Mouse (Mus musculus) testis, adult 2 months (tissue): Measurements from ENCODE around the gene Tbc1d10a. TPM values are rescaled to one million over a fixed set of nuclear protein-coding genes. Genes with fewer than 3 reads are reported as not detected.

Experiments used
- H3K27ac ChIP-seq: fragments of 200-500 bp; 2 replicates; pipeline ENCODE4 v1.5.1; 2012; ENCODE audit warnings: low read depth, low read length; ENCODE audit not compliant: control insufficient read depth, insufficient read depth
- H3K27me3 ChIP-seq: fragments of 200-500 bp; 2 replicates; pipeline ENCODE4 v1.6.1; 2012; ENCODE audit warnings: mild to moderate bottlenecking, low read length, moderate library complexity; ENCODE audit not compliant: control insufficient read depth, insufficient read depth
- H3K36me3 ChIP-seq: fragments of 200-500 bp; 2 replicates; pipeline ENCODE4 v1.6.1; 2012; ENCODE audit warnings: mild to moderate bottlenecking, low read length; ENCODE audit not compliant: control insufficient read depth, insufficient read depth
- H3K4me1 ChIP-seq: fragments of 200-500 bp; 2 replicates; pipeline ENCODE4 v1.6.1; 2012; ENCODE audit warnings: low read length; ENCODE audit not compliant: control insufficient read depth, insufficient read depth
- H3K4me3 ChIP-seq: fragments of 200-500 bp; 2 replicates; pipeline ENCODE4 v1.5.1; 2012; ENCODE audit warnings: low read depth, mild to moderate bottlenecking, low read length, moderate library complexity, mixed read lengths; ENCODE audit not compliant: control insufficient read depth
- CTCF ChIP-seq: fragments of 200-500 bp; IDR thresholded peaks from 2 replicates; pipeline ENCODE4 v1.5.1; 2012; ENCODE audit warnings: low read depth, mild to moderate bottlenecking, inconsistent platforms, low read length, moderate library complexity; ENCODE audit not compliant: control insufficient read depth, insufficient read depth, insufficient replicate concordance
- POLR2A ChIP-seq: fragments of 200-500 bp; IDR thresholded peaks from 2 replicates; pipeline ENCODE4 v1.6.1; 2012; ENCODE audit warnings: low read depth, mild to moderate bottlenecking, inconsistent platforms, low read length, moderate library complexity; ENCODE audit not compliant: control insufficient read depth
- polyA plus RNA-seq: library from polyadenylated mRNA; depleted of rRNA; stranded (reverse); fragments of >200 nt; gene quantifications from 2 replicates; pipeline ENCODE4 v1.2.3, GENCODE M21; 2012; rRNA removed

The Tbc1d10a gene
- polyA plus RNA-seq, 1 experiment = 40.6 TPM

GRCm38 (mm10) chr11:4262847-4263246, 76.3 kb downstream of the Tbc1d10a start:
- no peak overlapping the region for H3K27ac ChIP-seq
- TF ChIP-seq POLR2A (no peak), CTCF (no peak)
- peaks cover 8% of the 10 kb centered on the region; the same call in 1 of the 2 replicates for H3K4me1 ChIP-seq
- H3K36me3 ChIP-seq = no peaks in the 10 kb centered on the region
- H3K4me3 ChIP-seq = no peak overlapping the region
- no peaks in the 10 kb centered on the region; the same call in 1 of the 2 replicates for H3K27me3 ChIP-seq

GRCm38 (mm10) chr11:4263296-4263695, 76.7 kb downstream of the Tbc1d10a start:
- no peaks in the 10 kb centered on the region for H3K36me3 ChIP-seq
- no peak overlapping the region for H3K4me3 ChIP-seq
- H3K27me3 ChIP-seq = no peaks in the 10 kb centered on the region; the same call in 1 of the 2 replicates
- H3K4me1 ChIP-seq = peaks cover 8% of the 10 kb centered on the region; the same call in 1 of the 2 replicates
- H3K27ac ChIP-seq = no peak overlapping the region
- TF ChIP-seq POLR2A = no peak
- no peak for TF ChIP-seq CTCF

GRCm38 (mm10) chr11:4264066-4264465, 77.5 kb downstream of the Tbc1d10a start:
- H3K27ac ChIP-seq = no peak overlapping the region
- peaks cover 8% of the 10 kb centered on the region; the same call in 1 of the 2 replicates for H3K4me1 ChIP-seq
- no peak for TF ChIP-seq CTCF

More at GRCm38 (mm10) chr11:4264066-4264465, 77.5 kb downstream of the Tbc1d10a start:
- Histone ChIP-seq H3K4me3 (no peak overlapping the region), H3K36me3 (no peaks in the 10 kb centered on the region), H3K27me3 (no peaks in the 10 kb centered on the region; the same call in 1 of the 2 replicates)

Other genes starting within 250 kb of the Tbc1d10a start
- 27.1 and 28.5 TPM in 2 replicates for gene Pes1, start 222.8 kb upstream of the Tbc1d10a start, polyA plus RNA-seq
- gene 4930556J24Rik, start 210.0 kb upstream of the Tbc1d10a start, polyA plus RNA-seq = 1.6 TPM in 2 replicates
- 6.6 and 9.8 TPM in 2 replicates for gene Gal3st1, start 203.2 kb upstream of the Tbc1d10a start, polyA plus RNA-seq
- 0.42 and 0.56 TPM in 2 replicates for gene Sec14l4, start 155.3 kb upstream of the Tbc1d10a start, polyA plus RNA-seq
- gene Sec14l3, start 121.9 kb upstream of the Tbc1d10a start, polyA plus RNA-seq = 1.0 and 1.9 TPM in 2 replicates
- 9.0 and 10.0 TPM in 2 replicates for gene Mtfp1, start 91.3 kb upstream of the Tbc1d10a start, polyA plus RNA-seq
- 2.2 and 4.8 TPM in 2 replicates for gene Sec14l2, start 63.4 kb upstream of the Tbc1d10a start, polyA plus RNA-seq
- 4.2 and 4.5 TPM in 2 replicates for gene Rnf215, start 51.6 kb upstream of the Tbc1d10a start, polyA plus RNA-seq
- gene Ccdc157, start 26.5 kb upstream of the Tbc1d10a start, polyA plus RNA-seq = 46.5 and 48.8 TPM in 2 replicates
- gene Sf3a1, start 26.4 kb upstream of the Tbc1d10a start, polyA plus RNA-seq = 32.9 and 35.1 TPM in 2 replicates
- gene Castor1, start 31.4 kb downstream of the Tbc1d10a start, polyA plus RNA-seq = 7.6 and 7.7 TPM in 2 replicates
- gene Osm, start 49.6 kb downstream of the Tbc1d10a start, polyA plus RNA-seq = not detected in 2 replicates
- gene Lif, start 70.8 kb downstream of the Tbc1d10a start, polyA plus RNA-seq = 0.21 and 0.28 TPM in 2 replicates